Mouse (Mus musculus) cortical plate, adult 2 months (tissue): ENCODE measurements around the gene Bcdin3d. TPM values are rescaled to one million over a fixed set of nuclear protein-coding genes. Genes with fewer than 3 reads are reported as not detected.

Experiments
- H3K27ac ChIP-seq: fragments of 200-500 bp; 2 replicates; pipeline ENCODE4 v1.5.1; 2012; ENCODE audit warnings: low read length, control low read depth, inconsistent platforms; ENCODE audit not compliant: insufficient read depth
- H3K4me1 ChIP-seq: fragments of 200-500 bp; 2 replicates; pipeline ENCODE4 v1.6.1; 2011; ENCODE audit warnings: low read length; ENCODE audit not compliant: control insufficient read depth, insufficient read depth
- H3K4me3 ChIP-seq: fragments of 200-500 bp; 2 replicates; pipeline ENCODE4 v1.5.1; 2011; ENCODE audit warnings: mild to moderate bottlenecking, low read length, control low read depth; ENCODE audit not compliant: insufficient read depth
- CTCF ChIP-seq: fragments of 200-500 bp; IDR thresholded peaks from 2 replicates; pipeline ENCODE4 v1.5.1; 2011; ENCODE audit warnings: mild to moderate bottlenecking, control low read depth, low read length; ENCODE audit not compliant: insufficient read depth; ENCODE audit errors: extremely low read depth
- POLR2A ChIP-seq: fragments of 200-500 bp; IDR thresholded peaks from 2 replicates; pipeline ENCODE4 v1.6.1; 2011; ENCODE audit warnings: mild to moderate bottlenecking, low read length, control low read depth; ENCODE audit not compliant: insufficient read depth; ENCODE audit errors: extremely low read depth
- polyA plus RNA-seq: library from polyadenylated mRNA; depleted of rRNA; stranded (reverse); fragments of >200 nt; gene quantifications from 2 replicates; pipeline ENCODE4 v1.2.3, GENCODE M21; 2012

Bcdin3d gene
- polyA plus RNA-seq, 1 experiment = 5.1 TPM

GRCm38 (mm10) chr15:99473801-99474575 lies 542 bp downstream of the Bcdin3d start:
- no peaks in the 10 kb centered on the region for H3K4me1 ChIP-seq
- H3K4me3 ChIP-seq = peak overlapping the region; percentile 46
- TF ChIP-seq POLR2A (0 out of 2 replicates have a peak, but pooled peaks have one; percentile 9), CTCF (no peak)
- no peak overlapping the region for H3K27ac ChIP-seq

- TF ChIP-seq CTCF (no peak), POLR2A (no peak)
- Histone ChIP-seq H3K4me3 (no peak overlapping the region), H3K4me1 (no peaks in the 10 kb centered on the region), H3K27ac (no peak overlapping the region)
Measured at GRCm38 (mm10) chr15:99472972-99473371, 1.6 kb downstream of the Bcdin3d start.

- Histone ChIP-seq H3K27ac (no peak overlapping the region), H3K4me1 (no peaks in the 10 kb centered on the region), H3K4me3 (no peak overlapping the region)
- TF ChIP-seq CTCF (no peak), POLR2A (no peak)
Measured at GRCm38 (mm10) chr15:99471677-99472063, 2.9 kb downstream of the Bcdin3d start.

- Histone ChIP-seq H3K4me3 (no peak overlapping the region), H3K4me1 (no peaks in the 10 kb centered on the region), H3K27ac (no peak overlapping the region)
- TF ChIP-seq CTCF = peak; percentile 68
- TF ChIP-seq POLR2A = no peak
Measured at GRCm38 (mm10) chr15:99470971-99471676, 3.4 kb downstream of the Bcdin3d start.

GRCm38 (mm10) chr15:99470224-99470761 lies 4.2 kb downstream of the Bcdin3d start:
- Histone ChIP-seq H3K27ac (no peak overlapping the region), H3K4me3 (no peak overlapping the region)

GRCm38 (mm10) chr15:99469736-99470135 lies 4.8 kb downstream of the Bcdin3d start:
- TF ChIP-seq POLR2A (no peak), CTCF (no peak)
- no peak overlapping the region for H3K27ac ChIP-seq
- H3K4me3 ChIP-seq = no peak overlapping the region

More at GRCm38 (mm10) chr15:99470224-99470761, 4.2 kb downstream of the Bcdin3d start:
- H3K4me1 ChIP-seq = no peaks in the 10 kb centered on the region
- TF ChIP-seq CTCF (no peak), POLR2A (no peak)

GRCm38 (mm10) chr15:99469067-99469466 lies 5.5 kb downstream of the Bcdin3d start:
- no peak overlapping the region for H3K4me3 ChIP-seq
- no peak overlapping the region for H3K27ac ChIP-seq
- H3K4me1 ChIP-seq = no peaks in the 10 kb centered on the region
- TF ChIP-seq CTCF (peak; percentile 57), POLR2A (no peak)

More at GRCm38 (mm10) chr15:99469736-99470135, 4.8 kb downstream of the Bcdin3d start:
- no peaks in the 10 kb centered on the region for H3K4me1 ChIP-seq

GRCm38 (mm10) chr15:99463194-99463593 lies 11.3 kb downstream of the Bcdin3d start:
- H3K4me3 ChIP-seq = no peak overlapping the region
- TF ChIP-seq CTCF = no peak
- H3K4me1 ChIP-seq = peaks cover under 1% of the 10 kb centered on the region; the same call in 1 of the 2 replicates
- no peak overlapping the region for H3K27ac ChIP-seq

- peak; percentile 24; the same call in 1 of the 2 replicates for TF ChIP-seq POLR2A
- no peak for TF ChIP-seq CTCF
- Histone ChIP-seq H3K4me1 (peaks cover 5% of the 10 kb centered on the region; the same call in 1 of the 2 replicates), H3K4me3 (peak within 1 kb of the TSS; percentile 96), H3K27ac (0 out of 2 replicates have a peak within 1 kb of the TSS, but pooled peaks have one; percentile 6)
Measured at GRCm38 (mm10) chr15:99457606-99458401, 16.7 kb downstream of the Bcdin3d start, which contains the start of gene Nckap5l. TSS of gene Nckap5l (minus strand) at chr15:99457748.
